Mouse (Mus musculus) cerebellum, postnatal 10 days (tissue): Measurements from ENCODE around the gene Gm7137.
"Not testable (repeated sequence)": the region's sequence is repeated elsewhere in the genome, so short reads cannot be mapped to it uniquely, and the experiment has no call there.

Source experiments
- DNase-seq, 2 experiments: peaks; one replicate each; pipeline ENCODE4 v3.0.0; 2021; ENCODE audit warnings: mixed read lengths in 2 of 2

The Gm7137 gene

DNA sequence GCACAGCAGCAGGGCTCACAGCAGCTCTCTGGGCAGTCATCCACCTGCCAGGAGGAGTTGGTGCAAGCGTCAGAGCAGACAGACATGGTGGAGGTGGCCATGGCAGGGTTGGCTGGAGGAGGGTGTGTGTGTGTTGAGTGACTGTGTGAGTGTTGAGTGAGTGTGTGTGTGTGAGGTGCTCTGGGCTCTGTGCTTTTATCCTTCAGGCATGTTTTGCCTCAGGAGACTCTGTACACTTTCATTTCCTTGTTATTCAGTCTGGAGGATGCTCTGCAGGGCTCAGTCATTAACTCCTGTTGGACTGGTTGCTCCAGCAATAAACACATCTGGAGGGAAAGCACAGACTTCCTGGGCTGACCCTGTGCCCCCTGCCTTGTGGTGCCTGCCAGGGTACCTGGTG lies 36.7 kb downstream of the Gm7137 start, which contains the start of gene Gm9736:
Gene Gm9736, minus strand, starts transcription at position 101 of the 400 bp plus-strand sequence.
- not testable (repeated sequence) for DNase-seq

DNA sequence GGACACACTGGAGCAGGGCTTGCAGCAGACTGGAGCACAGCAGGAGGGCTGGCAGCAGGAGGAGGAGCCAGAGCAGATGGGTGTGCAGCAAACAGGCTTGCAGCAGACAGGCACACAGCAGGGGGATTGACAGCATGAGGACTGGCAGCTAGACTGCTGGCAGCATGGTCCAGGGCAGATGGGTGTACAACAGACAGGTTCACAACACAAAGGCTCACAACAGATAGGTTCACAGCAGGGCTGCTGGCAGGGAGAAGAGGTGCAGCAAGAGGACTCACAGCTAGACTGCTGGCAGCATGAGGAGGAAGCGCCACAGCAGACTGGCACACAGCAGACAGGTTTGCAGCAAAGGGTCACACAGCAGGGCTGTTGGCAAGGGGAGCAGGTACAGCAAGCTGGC lies 37.3 kb downstream of the Gm7137 start:
- peak; percentile 57 to 64 for DNase-seq

DNA sequence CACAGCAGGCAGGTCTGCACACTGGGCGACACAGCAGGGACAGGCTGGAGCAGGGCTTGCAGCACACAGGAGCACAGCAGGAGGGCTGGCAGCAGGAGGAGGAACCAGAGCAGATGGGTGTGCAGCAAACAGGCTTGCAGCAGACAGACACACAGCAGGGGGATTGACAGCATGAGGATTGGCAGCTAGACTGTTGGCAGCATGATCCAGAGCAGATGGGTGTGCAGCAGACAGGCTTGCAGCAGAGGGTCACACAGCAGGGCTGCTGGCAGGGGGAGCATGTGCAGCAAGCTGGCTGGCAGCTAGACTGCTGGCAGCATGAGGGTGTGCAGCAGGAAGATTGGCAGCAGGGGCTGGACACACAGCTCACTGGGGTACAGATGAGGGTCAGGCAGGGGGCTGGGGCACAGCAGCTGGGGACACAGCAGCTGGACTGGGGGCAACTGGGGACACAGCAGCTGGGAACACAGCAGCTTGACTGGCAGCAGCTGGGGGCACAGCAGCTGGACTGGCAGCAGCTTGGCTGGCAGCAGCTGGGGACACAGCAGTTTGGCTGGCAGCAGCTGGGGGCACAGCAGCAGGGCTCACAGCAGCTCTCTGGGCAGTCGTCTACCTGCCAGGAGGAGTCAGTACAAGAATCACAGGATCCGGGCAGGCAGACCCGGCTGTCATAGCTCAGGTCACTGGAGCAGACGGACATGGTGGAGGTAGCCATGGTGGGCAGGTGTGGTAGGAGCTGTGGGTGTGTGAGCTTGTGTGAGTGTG lies 45.9 kb downstream of the Gm7137 start, which contains the start of gene Gm18596:
Gene Gm18596, minus strand, starts transcription at position 715 of the 765 bp plus-strand sequence.
- DNase-seq: peak; percentile 76 to 78

DNA sequence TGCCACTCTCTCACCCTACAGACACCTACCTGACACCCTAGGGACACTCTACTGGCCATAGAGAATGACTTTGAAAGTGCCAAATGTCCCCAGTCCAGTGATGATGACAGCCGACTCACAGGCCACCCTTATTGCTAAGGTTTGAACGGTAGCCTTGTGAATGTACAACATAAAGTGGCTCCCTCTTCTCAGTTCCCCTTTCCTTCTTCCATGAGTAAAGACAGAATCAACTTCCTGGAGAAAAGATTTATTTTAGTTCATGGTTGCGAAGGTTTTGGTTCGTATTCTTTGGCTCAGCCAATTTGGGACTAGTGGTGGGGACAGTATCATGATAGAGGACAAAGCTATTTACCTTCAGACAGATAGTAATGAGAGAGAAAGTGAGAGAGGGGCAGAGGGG lies 49.1 kb downstream of the Gm7137 start:
- DNase-seq: no peak
